Comparison of ENCODE assay signal across 7 mouse cellular contexts in genomic region chr2:153509211-153510029, GRCm38 (mm10). TPM values are rescaled to one million over a fixed set of nuclear protein-coding genes. Genes with fewer than 3 reads are reported as not detected.
DNase-seq lines count a peak whose midpoint lies in the region; ATAC-seq and TF ChIP-seq lines count a peak whose summit lies in the region.

No protein-coding gene starts in this region.

- no peak overlapping the region for H3K4me3 ChIP-seq in lung, postnatal 0 days (ENCODE audit: low read depth, low read length)
- no peak overlapping the region for H3K4me3 ChIP-seq in forebrain, embryonic 12.5 days (replicated peaks)
- H3K4me3 ChIP-seq in liver, postnatal 0 days (ENCODE audit: low read depth, low read length), result no peak overlapping the region

- H3K36me3 ChIP-seq in lung, postnatal 0 days (ENCODE audit: insufficient read depth, low read length), result no peaks in the 10 kb centered on the region
- no peaks in the 10 kb centered on the region for H3K36me3 ChIP-seq in forebrain, embryonic 12.5 days (replicated peaks)
- H3K36me3 ChIP-seq in liver, postnatal 0 days (replicated peaks; ENCODE audit: insufficient read depth, low read length), result no peaks in the 10 kb centered on the region

- no peak for TF ChIP-seq EP300 in lung, postnatal 0 days (IDR thresholded peaks at IDR 0.05)
- no peak for TF ChIP-seq EP300 in liver, postnatal 0 days (IDR thresholded peaks at IDR 0.05; ENCODE audit: low read depth)

- H3K4me2 ChIP-seq in lung, postnatal 0 days (replicated peaks; ENCODE audit: low read depth, low read length), result no peak overlapping the region
- peak overlapping the region; percentile 34 for H3K4me2 ChIP-seq in forebrain, embryonic 12.5 days
- 0 out of 2 replicates have a peak overlapping the region, but pooled peaks have one; percentile 6 for H3K4me2 ChIP-seq in liver, postnatal 0 days (ENCODE audit: low read depth, low read length)

- WGBS in lung, postnatal 0 days, result 15% methylated on average over 18 of the region's 18 CpGs
- 9% methylated on average over 18 of the region's 18 CpGs for WGBS in forebrain, embryonic 12.5 days
- WGBS in liver, postnatal 0 days (ENCODE audit: insufficient replicate concordance), result 33% methylated on average over 18 of the region's 18 CpGs

- H3K9ac ChIP-seq in lung, postnatal 0 days (replicated peaks; ENCODE audit: low read depth), result no peak overlapping the region
- H3K9ac ChIP-seq in forebrain, embryonic 12.5 days, result peak overlapping the region; percentile 26; the same call in 1 of the 2 replicates
- no peak overlapping the region; the same call in 1 of the 2 replicates for H3K9ac ChIP-seq in liver, postnatal 0 days (replicated peaks)

- no peaks in the 10 kb centered on the region for H3K4me1 ChIP-seq in lung, postnatal 0 days (ENCODE audit: insufficient read depth, low read depth, low read length)
- H3K4me1 ChIP-seq in forebrain, embryonic 12.5 days, result peaks cover 51% of the 10 kb centered on the region
- peaks cover 11% of the 10 kb centered on the region for H3K4me1 ChIP-seq in liver, postnatal 0 days (ENCODE audit: insufficient read depth)

- ATAC-seq in lung, postnatal 0 days, result peak; percentile 47
- ATAC-seq in forebrain, embryonic 12.5 days (ENCODE audit: low FRiP score), result peak; percentile 73
- ATAC-seq in liver, postnatal 0 days, result no peak

- no peak overlapping the region for H3K27ac ChIP-seq in lung, postnatal 0 days (ENCODE audit: low read length)
- peak overlapping the region; percentile 84 for H3K27ac ChIP-seq in forebrain, embryonic 12.5 days
- H3K27ac ChIP-seq in liver, postnatal 0 days (ENCODE audit: low read depth), result no peak overlapping the region

- peak; percentile 24 for DNase-seq in lung, postnatal 0 days (ENCODE audit: low spot score)
- no peak for DNase-seq in lung, postnatal 25 days (ENCODE audit: low spot score)
- DNase-seq in cerebellum, adult 8-10 months, result peak; percentile 70
- no peak for DNase-seq in liver, postnatal 0 days
- no peak for DNase-seq in spleen, postnatal 10 days (ENCODE audit: low spot score in 2 of 2)
- DNase-seq in left cerebral cortex, postnatal 14 days (ENCODE audit: low spot score in 2 of 2), result no peak

- intact Hi-C loops in left cerebral cortex, postnatal 14 days (cut with DNase I), result no loop called here

- H3K9me3 ChIP-seq in lung, postnatal 0 days (ENCODE audit: low read length), result no peaks in the 10 kb centered on the region
- no peaks in the 10 kb centered on the region for H3K9me3 ChIP-seq in forebrain, embryonic 12.5 days
- no peaks in the 10 kb centered on the region for H3K9me3 ChIP-seq in liver, postnatal 0 days (ENCODE audit: low read length)

- H3K27me3 ChIP-seq in lung, postnatal 0 days (replicated peaks; ENCODE audit: insufficient read depth, low read length), result no peaks in the 10 kb centered on the region
- peaks cover 11% of the 10 kb centered on the region; the same call in 1 of the 2 replicates for H3K27me3 ChIP-seq in forebrain, embryonic 12.5 days
- no peaks in the 10 kb centered on the region for H3K27me3 ChIP-seq in liver, postnatal 0 days (ENCODE audit: insufficient read depth, low read length)

- no peak for TF ChIP-seq CTCF in lung, postnatal 0 days (IDR thresholded peaks at IDR 0.05)
- TF ChIP-seq CTCF in liver, postnatal 0 days (IDR thresholded peaks at IDR 0.05; ENCODE audit: low read depth), result no peak

RNA-seq across cellular contexts. Expression of gene 4930404H24Rik, which starts 16.8 kb away (rescaled TPM):
- polyA plus RNA-seq in lung, postnatal 0 days (2015; fragmentation: Nextera tagmentation; extraction: Ambion mirVana), result not detected in 2 replicates
- not detected in 2 replicates for polyA plus RNA-seq in forebrain, embryonic 12.5 days (2016; fragmentation: Nextera tagmentation; extraction: Ambion mirVana)
- not detected in 2 replicates for polyA plus RNA-seq in liver, postnatal 0 days (2015; fragmentation: Nextera tagmentation; extraction: Ambion mirVana)
- total RNA-seq in left cerebral cortex, postnatal 14 days (2021), result 1 to 10 TPM in 1 of 2 experiments, not detected in 1; 1.4 TPM

RNA-seq across cellular contexts. Expression of gene Nol4l, which starts 20.4 kb away (rescaled TPM):
- polyA plus RNA-seq in lung, postnatal 0 days (2015; fragmentation: Nextera tagmentation; extraction: Ambion mirVana), result 8.3 and 9.9 TPM in 2 replicates
- 31.4 and 34.5 TPM in 2 replicates for polyA plus RNA-seq in forebrain, embryonic 12.5 days (2016; fragmentation: Nextera tagmentation; extraction: Ambion mirVana)
- polyA plus RNA-seq in liver, postnatal 0 days (2015; fragmentation: Nextera tagmentation; extraction: Ambion mirVana), result 1.7 and 1.9 TPM in 2 replicates
- 10 to 100 TPM; 44.8 to 46.8 TPM for total RNA-seq in left cerebral cortex, postnatal 14 days (2021)

Comparison
In these comparisons a context has a peak if more than half of its experiments do, and no peak if none do; other contexts are left out.
1. DNase-seq: peak in lung, postnatal 0 days (single experiment) and cerebellum, adult 8-10 months (single experiment); none in lung, postnatal 25 days (single experiment), liver, postnatal 0 days (single experiment), spleen, postnatal 10 days (0 of 2) and left cerebral cortex, postnatal 14 days (0 of 2).